Mouse (Mus musculus) stomach, embryonic 14.5 days (tissue): ENCODE measurements around the gene Cd24a. TPM values are rescaled to one million over a fixed set of nuclear protein-coding genes. Genes with fewer than 3 reads are reported as not detected.

Source experiments
- ATAC-seq: fragments of 200-750 bp; cut with Nextera tagmentation; 2 replicates; pipeline ENCODE4 v1.8.0; 2017; ENCODE audit warnings: low read depth, moderate TSS enrichment; ENCODE audit not compliant: insufficient number of reproducible peaks, insufficient read depth, low FRiP score
- H3K27ac ChIP-seq: fragments of 300-500 bp; sonication (generic); 2 replicates; pipeline ENCODE4 v1.5.1; 2014; ENCODE audit warnings: mild to moderate bottlenecking, low read length, moderate library complexity, mixed read lengths
- H3K27me3 ChIP-seq: fragments of 300-500 bp; sonication (generic); 2 replicates; pipeline ENCODE4 v1.6.1; 2014; ENCODE audit warnings: low read length, control low read depth, mixed read lengths; ENCODE audit not compliant: control insufficient read depth, insufficient read depth
- H3K36me3 ChIP-seq: fragments of 300-500 bp; sonication (generic); 2 replicates; pipeline ENCODE4 v1.6.1; 2014; ENCODE audit warnings: mild to moderate bottlenecking, control low read depth, low read length, moderate library complexity, mixed read lengths; ENCODE audit not compliant: control insufficient read depth, insufficient read depth
- H3K4me1 ChIP-seq: fragments of 300-500 bp; sonication (generic); 2 replicates; pipeline ENCODE4 v1.6.1; 2014; ENCODE audit warnings: low read length, control low read depth, mixed read lengths; ENCODE audit not compliant: control insufficient read depth, insufficient read depth
- H3K4me2 ChIP-seq: fragments of 300-500 bp; sonication (generic); replicated peaks from 2 replicates; pipeline ENCODE4 v1.6.1; 2014; ENCODE audit warnings: low read depth, low read length, control low read depth
- H3K4me3 ChIP-seq: fragments of 300-500 bp; sonication (generic); 2 replicates; pipeline ENCODE4 v1.5.1; 2014; ENCODE audit warnings: low read depth, low read length, control low read depth
- H3K9ac ChIP-seq: fragments of 300-500 bp; sonication (generic); replicated peaks from 2 replicates; pipeline ENCODE4 v1.6.1; 2014; ENCODE audit warnings: low read depth, mild to moderate bottlenecking, control low read depth, low read length, moderate library complexity, mixed read lengths
- H3K9me3 ChIP-seq: fragments of 300-500 bp; sonication (generic); 2 replicates; pipeline ENCODE4 v1.6.1; 2016; ENCODE audit warnings: low read depth, low read length, control low read depth; ENCODE audit not compliant: control insufficient read depth
- WGBS: fragments of 180-500 bp; shearing (Covaris S2); extraction: QIAGEN DNeasy Blood & Tissue Kit; methylation state at CpG from one replicate; pipeline ENCODE4 v1.1.7; 2014; 5-methylcytosine and 5-hydroxymethylcytosine counted together
- polyA plus RNA-seq: library from polyadenylated mRNA; unstranded; fragments of >200 nt; fragmentation: Nextera tagmentation; extraction: Ambion mirVana; gene quantifications from 2 replicates; pipeline ENCODE4 v1.2.1, GENCODE M21; 2014

The Cd24a gene
- polyA plus RNA-seq, 1 experiment from 2014 or later = 351 TPM

- no peak for ATAC-seq
- no peak overlapping the region for H3K4me2 ChIP-seq
- H3K36me3 ChIP-seq = no peaks in the 10 kb centered on the region
- H3K9ac ChIP-seq = no peak overlapping the region
- no peaks in the 10 kb centered on the region for H3K27me3 ChIP-seq
- WGBS = 29% methylated on average over 3 of the region's 3 CpGs
- H3K9me3 ChIP-seq = no peaks in the 10 kb centered on the region
- no peaks in the 10 kb centered on the region for H3K4me1 ChIP-seq
- H3K27ac ChIP-seq = no peak overlapping the region
- H3K4me3 ChIP-seq = no peak overlapping the region
Observed at GRCm38 (mm10) chr10:43550923-43551322, 27.2 kb upstream of the Cd24a start.

- ATAC-seq = no peak
- no peak overlapping the region for H3K9ac ChIP-seq
- H3K9me3 ChIP-seq = no peaks in the 10 kb centered on the region
- no peaks in the 10 kb centered on the region for H3K27me3 ChIP-seq
- H3K4me3 ChIP-seq = no peak overlapping the region
- no peak overlapping the region for H3K4me2 ChIP-seq
- H3K36me3 ChIP-seq = no peaks in the 10 kb centered on the region
- no peak overlapping the region for H3K27ac ChIP-seq
- WGBS = 28% methylated on average over 3 of the region's 3 CpGs
- H3K4me1 ChIP-seq = no peaks in the 10 kb centered on the region
Observed at GRCm38 (mm10) chr10:43551388-43551787, 26.7 kb upstream of the Cd24a start.

- no peak for ATAC-seq
- Histone ChIP-seq H3K36me3 (no peaks in the 10 kb centered on the region), H3K9ac (no peak overlapping the region), H3K4me1 (no peaks in the 10 kb centered on the region), H3K27ac (no peak overlapping the region), H3K4me2 (no peak overlapping the region), H3K9me3 (no peaks in the 10 kb centered on the region), H3K4me3 (no peak overlapping the region), H3K27me3 (no peaks in the 10 kb centered on the region)
- 86% methylated on average over 5 of the region's 5 CpGs for WGBS
Observed at GRCm38 (mm10) chr10:43557630-43558165, 20.4 kb upstream of the Cd24a start.

GRCm38 (mm10) chr10:43559313-43559712 is 18.8 kb upstream of the Cd24a start:
- H3K9me3 ChIP-seq = no peaks in the 10 kb centered on the region

GRCm38 (mm10) chr10:43560765-43561164 is 17.3 kb upstream of the Cd24a start:
- WGBS = 39% methylated on average over 2 of the region's 2 CpGs

More at GRCm38 (mm10) chr10:43559313-43559712, 18.8 kb upstream of the Cd24a start:
- no peak overlapping the region for H3K4me3 ChIP-seq
- no peaks in the 10 kb centered on the region for H3K36me3 ChIP-seq
- H3K4me1 ChIP-seq = no peaks in the 10 kb centered on the region
- no peak overlapping the region for H3K27ac ChIP-seq
- 72% methylated on average over 11 of the region's 11 CpGs for WGBS
- H3K27me3 ChIP-seq = no peaks in the 10 kb centered on the region
- ATAC-seq = no peak
- H3K9ac ChIP-seq = no peak overlapping the region
- H3K4me2 ChIP-seq = no peak overlapping the region

GRCm38 (mm10) chr10:43561311-43561710 is 16.8 kb upstream of the Cd24a start:
- Histone ChIP-seq H3K36me3 (no peaks in the 10 kb centered on the region), H3K4me3 (no peak overlapping the region), H3K9me3 (no peaks in the 10 kb centered on the region), H3K4me2 (no peak overlapping the region), H3K27me3 (no peaks in the 10 kb centered on the region), H3K27ac (no peak overlapping the region), H3K9ac (no peak overlapping the region), H3K4me1 (no peaks in the 10 kb centered on the region)
- WGBS = 86% methylated on average over 2 of the region's 2 CpGs
- no peak for ATAC-seq

More at GRCm38 (mm10) chr10:43560765-43561164, 17.3 kb upstream of the Cd24a start:
- no peak for ATAC-seq
- H3K4me3 ChIP-seq = no peak overlapping the region
- H3K4me1 ChIP-seq = no peaks in the 10 kb centered on the region
- no peaks in the 10 kb centered on the region for H3K27me3 ChIP-seq
- H3K4me2 ChIP-seq = no peak overlapping the region
- no peaks in the 10 kb centered on the region for H3K9me3 ChIP-seq
- no peak overlapping the region for H3K27ac ChIP-seq
- H3K36me3 ChIP-seq = no peaks in the 10 kb centered on the region
- no peak overlapping the region for H3K9ac ChIP-seq

GRCm38 (mm10) chr10:43574352-43574751 is 3.7 kb upstream of the Cd24a start:
- H3K4me1 ChIP-seq = no peaks in the 10 kb centered on the region
- no peaks in the 10 kb centered on the region for H3K36me3 ChIP-seq
- H3K4me2 ChIP-seq = no peak overlapping the region
- H3K27me3 ChIP-seq = no peaks in the 10 kb centered on the region
- no peak overlapping the region for H3K4me3 ChIP-seq
- H3K9ac ChIP-seq = no peak overlapping the region
- ATAC-seq = no peak
- peaks cover 6% of the 10 kb centered on the region; the same call in 1 of the 2 replicates for H3K9me3 ChIP-seq
- no peak overlapping the region for H3K27ac ChIP-seq
- WGBS = 86% methylated on average over 2 of the region's 2 CpGs

- ATAC-seq = no peak
- Histone ChIP-seq H3K27ac (no peak overlapping the region), H3K4me1 (no peaks in the 10 kb centered on the region), H3K9me3 (peaks cover 6% of the 10 kb centered on the region; the same call in 1 of the 2 replicates), H3K4me3 (no peak overlapping the region), H3K27me3 (no peaks in the 10 kb centered on the region), H3K36me3 (no peaks in the 10 kb centered on the region), H3K4me2 (no peak overlapping the region), H3K9ac (no peak overlapping the region)
- WGBS = under 1% methylated on average over 3 of the region's 3 CpGs
Observed at GRCm38 (mm10) chr10:43574956-43575355, 3.1 kb upstream of the Cd24a start.
